Mouse (Mus musculus): Measurements from ENCODE around the gene Mrpl54.

DNA sequence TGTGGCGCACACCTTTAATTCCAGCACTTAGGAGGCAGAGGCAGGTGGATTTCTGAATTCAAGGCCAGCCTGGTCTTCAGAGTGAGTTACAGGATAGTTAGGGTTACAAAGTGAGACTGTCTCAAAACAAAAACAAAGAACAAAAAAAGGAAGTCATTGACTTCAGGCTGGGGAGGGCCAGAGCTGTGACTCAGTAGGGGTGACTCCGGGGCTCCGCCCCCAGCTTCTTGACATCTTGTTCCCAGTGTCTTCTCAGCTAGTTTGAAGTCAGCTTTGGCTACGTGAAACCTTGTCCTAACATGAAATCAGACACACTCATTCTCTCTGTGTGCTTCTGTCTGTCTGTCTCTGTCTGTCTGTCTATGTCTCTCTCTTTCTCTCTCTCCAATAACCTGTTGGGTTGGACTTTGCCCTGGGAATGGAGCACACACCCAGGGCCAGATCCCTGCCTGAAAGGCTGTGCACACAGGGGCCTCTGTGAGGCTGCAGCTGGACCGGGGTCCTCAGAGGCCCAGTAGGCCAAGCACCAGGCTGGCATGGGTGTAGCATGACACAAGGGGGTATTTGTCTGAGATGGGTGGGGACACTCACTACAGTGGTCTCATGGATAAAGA, 45.2 kb downstream of the Mrpl54 start:
- no peak for TF ChIP-seq CTCF (conservative IDR thresholded peaks at IDR 0.05; ENCODE audit: low read length)
- no peak for TF ChIP-seq POU5F1 (IDR thresholded peaks at IDR 0.05; ENCODE audit: borderline replicate concordance, low read length)
- TF ChIP-seq NANOG (IDR thresholded peaks at IDR 0.05; ENCODE audit: borderline replicate concordance, low read length): no peak
